Mouse (Mus musculus) testis, adult 2 months (tissue): ENCODE data around the gene Atp1b3.

Experiments used
- CTCF ChIP-seq: fragments of 200-500 bp; IDR thresholded peaks from 2 replicates; pipeline ENCODE4 v1.5.1; 2012; ENCODE audit warnings: low read depth, mild to moderate bottlenecking, inconsistent platforms, low read length, moderate library complexity; ENCODE audit not compliant: control insufficient read depth, insufficient read depth, insufficient replicate concordance
- POLR2A ChIP-seq: fragments of 200-500 bp; IDR thresholded peaks from 2 replicates; pipeline ENCODE4 v1.6.1; 2012; ENCODE audit warnings: low read depth, mild to moderate bottlenecking, inconsistent platforms, low read length, moderate library complexity; ENCODE audit not compliant: control insufficient read depth

DNA sequence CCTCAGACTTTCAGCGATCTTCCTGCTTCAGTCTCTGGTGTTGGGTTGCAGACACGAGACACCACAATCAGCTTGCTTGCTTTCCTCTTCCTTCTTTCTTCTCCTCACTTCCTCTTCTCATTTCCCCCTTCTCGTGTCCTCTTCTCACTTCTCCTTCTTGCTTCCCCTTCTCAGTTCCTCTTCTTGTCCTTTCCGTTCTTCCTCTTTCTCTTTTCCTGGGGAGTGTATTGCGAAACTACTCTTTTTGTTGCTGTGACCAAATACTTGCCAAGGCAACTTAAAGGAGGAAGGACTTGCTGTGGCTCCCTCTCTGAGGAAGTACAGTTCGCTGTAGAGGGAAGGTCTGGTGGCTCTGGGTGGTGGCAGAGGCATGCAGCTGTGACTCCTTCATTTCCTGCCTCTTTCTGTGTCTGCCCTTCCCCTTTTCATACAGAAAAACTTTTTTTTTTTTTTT lies 35.2 kb upstream of the Atp1b3 start:
- no peak for TF ChIP-seq POLR2A
- TF ChIP-seq CTCF: no peak
